Mouse (Mus musculus) small intestine, adult 2 months (tissue): ENCODE data around the gene Uba7.

Experiments
- CTCF ChIP-seq: fragments of 200-500 bp; IDR thresholded peaks from 2 replicates; pipeline ENCODE4 v1.5.1; 2012; ENCODE audit warnings: low read depth, mild to moderate bottlenecking, control low read depth, inconsistent platforms, low read length, moderate library complexity, mixed read lengths; ENCODE audit not compliant: insufficient replicate concordance, insufficient read length; ENCODE audit errors: extremely low read depth
- POLR2A ChIP-seq: fragments of 200-500 bp; IDR thresholded peaks from 2 replicates; pipeline ENCODE4 v1.6.1; 2012; ENCODE audit warnings: low read depth, mild to moderate bottlenecking, control low read depth, inconsistent platforms, low read length, moderate library complexity

DNA sequence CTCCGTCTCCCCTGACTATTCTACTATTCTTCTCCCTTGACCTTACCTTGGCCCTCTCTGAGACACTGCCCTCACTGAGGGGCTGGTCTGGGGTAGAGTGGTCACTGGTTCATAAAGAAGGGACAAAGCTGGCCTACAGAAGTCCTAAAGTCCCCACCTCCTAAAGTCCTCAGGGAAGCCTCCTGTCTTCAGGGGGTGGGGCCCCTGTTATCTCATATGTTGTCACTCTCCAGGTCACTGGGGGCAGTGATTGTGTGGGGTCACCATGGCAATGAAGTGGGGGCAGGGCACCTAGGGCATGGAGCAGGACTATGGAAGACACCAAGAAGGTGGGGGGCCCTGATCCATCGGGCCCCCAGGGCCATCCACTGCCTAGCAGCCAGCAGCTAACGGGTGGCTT lies 47.1 kb upstream of the Uba7 start, which contains the start of gene Actl11:
- TF ChIP-seq CTCF (no peak), POLR2A (no peak)
